Mouse (Mus musculus) heart, embryonic 16.5 days (tissue): ENCODE results near the gene Kif2c. TPM values are rescaled to one million over a fixed set of nuclear protein-coding genes. Genes with fewer than 3 reads are reported as not detected.

Experiments
- ATAC-seq: fragments of 200-750 bp; cut with Nextera tagmentation; replicated peaks from 2 replicates; pipeline ENCODE4 v1.8.0; 2017; ENCODE audit warnings: moderate number of reproducible peaks; ENCODE audit not compliant: insufficient read depth, low FRiP score; ENCODE audit errors: extremely low read depth
- H3K27ac ChIP-seq: fragments of 300-500 bp; sonication (generic); 2 replicates; pipeline ENCODE4 v1.5.1; 2014; ENCODE audit warnings: mild to moderate bottlenecking, low read length, control low read depth, moderate library complexity
- H3K27me3 ChIP-seq: fragments of 300-500 bp; sonication (generic); 2 replicates; pipeline ENCODE4 v1.6.1; 2014; ENCODE audit warnings: low read length, mixed read lengths; ENCODE audit not compliant: control insufficient read depth, insufficient read depth
- H3K36me3 ChIP-seq: fragments of 300-500 bp; sonication (generic); 2 replicates; pipeline ENCODE4 v1.6.1; 2014; ENCODE audit not compliant: control insufficient read depth, insufficient read depth
- H3K4me1 ChIP-seq: fragments of 300-500 bp; sonication (generic); 2 replicates; pipeline ENCODE4 v1.6.1; 2014; ENCODE audit warnings: low read length, mixed read lengths; ENCODE audit not compliant: control insufficient read depth, insufficient read depth
- H3K4me2 ChIP-seq: fragments of 300-500 bp; sonication (generic); 2 replicates; pipeline ENCODE4 v1.6.1; 2014; ENCODE audit warnings: low read depth, mild to moderate bottlenecking, control low read depth, low read length
- H3K4me3 ChIP-seq: fragments of 300-500 bp; sonication (generic); 2 replicates; pipeline ENCODE4 v1.5.1; 2014; ENCODE audit warnings: mild to moderate bottlenecking, control low read depth, low read length
- H3K9ac ChIP-seq: fragments of 300-500 bp; sonication (generic); 2 replicates; pipeline ENCODE4 v1.6.1; 2014; ENCODE audit warnings: low read length, control low read depth
- H3K9me3 ChIP-seq: fragments of 300-500 bp; sonication (generic); replicated peaks from 2 replicates; pipeline ENCODE4 v1.6.1; 2016; ENCODE audit warnings: low read length; ENCODE audit not compliant: control insufficient read depth
- WGBS: fragments of 180-500 bp; shearing (Covaris S2); extraction: QIAGEN DNeasy Blood & Tissue Kit; methylation state at CpG from one replicate; pipeline ENCODE4 v1.1.7; 2014; 5-methylcytosine and 5-hydroxymethylcytosine counted together
- polyA plus RNA-seq: library from polyadenylated mRNA; unstranded; fragments of >200 nt; fragmentation: Nextera tagmentation; extraction: Ambion mirVana; gene quantifications from 2 replicates; pipeline ENCODE4 v1.2.1, GENCODE M21; 2015

Kif2c gene
- polyA plus RNA-seq, 1 experiment from 2014 or later, result 36.5 TPM

DNA sequence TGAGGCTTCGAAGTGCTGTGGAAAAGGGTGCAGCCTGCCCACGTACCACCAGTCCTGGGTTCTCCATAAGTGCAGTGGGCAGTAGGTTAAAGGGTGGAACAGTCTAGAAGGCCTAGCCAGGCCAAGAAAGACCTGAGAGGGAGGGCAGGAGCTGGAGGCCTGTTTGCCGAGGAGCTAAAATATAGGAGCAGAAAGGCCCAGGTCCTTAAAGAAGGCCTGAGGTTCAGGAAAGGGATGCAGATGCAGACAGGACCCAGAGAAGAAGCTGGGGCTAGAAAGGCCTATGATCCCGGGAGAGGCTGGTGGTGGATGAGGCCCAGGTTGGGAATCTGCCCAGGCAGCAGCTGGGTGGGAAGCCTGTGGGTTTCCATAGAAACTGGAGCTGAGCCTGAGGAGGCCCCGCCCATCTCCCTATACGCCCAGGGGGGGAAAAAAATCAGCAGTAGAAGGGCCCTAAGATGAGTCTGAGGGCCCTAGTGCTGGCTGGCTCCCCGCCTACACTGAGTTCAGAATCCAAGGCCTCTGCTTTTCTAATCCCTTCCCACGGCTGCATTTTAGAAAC is 57.0 kb downstream of the Kif2c start, which contains the start of gene Btbd19:
Gene Btbd19, minus strand, starts transcription at position 378 of the 562 bp plus-strand sequence.
- Histone ChIP-seq H3K9me3 (no peaks in the 10 kb centered on the region), H3K36me3 (peaks cover 4% of the 10 kb centered on the region; the same call in 1 of the 2 replicates), H3K27me3 (no peaks in the 10 kb centered on the region; the same call in 1 of the 2 replicates), H3K27ac (peak within 1 kb of the TSS; percentile 94), H3K4me1 (peaks cover 21% of the 10 kb centered on the region), H3K4me2 (peak within 1 kb of the TSS; percentile 40), H3K9ac (peak within 1 kb of the TSS; percentile 62), H3K4me3 (peak within 1 kb of the TSS; percentile 4; the same call in 1 of the 2 replicates)
- peak; percentile 26; the same call in 1 of the 2 replicates for ATAC-seq
- 43% methylated on average over 8 of the region's 8 CpGs for WGBS

GRCm38 (mm10) chr4:117124518-117125347 is 57.7 kb downstream of the Kif2c start:
- Histone ChIP-seq H3K27ac (peak overlapping the region; percentile 94), H3K4me1 (peaks cover 25% of the 10 kb centered on the region), H3K27me3 (no peaks in the 10 kb centered on the region; the same call in 1 of the 2 replicates), H3K36me3 (peaks cover 4% of the 10 kb centered on the region; the same call in 1 of the 2 replicates), H3K9me3 (no peaks in the 10 kb centered on the region), H3K4me3 (peak overlapping the region; percentile 4; the same call in 1 of the 2 replicates), H3K4me2 (peak overlapping the region; percentile 40), H3K9ac (peak overlapping the region; percentile 62)
- WGBS, result 43% methylated on average over 14 of the region's 14 CpGs
- no peak for ATAC-seq

DNA sequence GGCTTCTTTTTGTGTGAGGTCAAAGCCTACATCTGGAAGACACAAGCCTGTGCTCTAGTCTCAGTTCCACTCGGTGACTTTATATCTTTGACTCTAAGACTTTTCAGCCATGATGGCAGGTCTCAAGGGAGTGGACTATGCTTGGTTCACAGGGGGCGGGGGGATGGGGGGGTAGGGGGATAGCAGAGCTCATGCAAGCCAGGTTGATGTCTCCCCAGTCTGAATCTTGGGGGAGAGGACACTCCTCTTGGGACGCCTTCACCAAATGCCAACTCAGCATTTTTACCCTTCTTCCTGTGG is 58.3 kb downstream of the Kif2c start:
- Histone ChIP-seq H3K4me1 (peaks cover 26% of the 10 kb centered on the region), H3K36me3 (peaks cover 4% of the 10 kb centered on the region; the same call in 1 of the 2 replicates), H3K9ac (no peak overlapping the region), H3K9me3 (no peaks in the 10 kb centered on the region), H3K27me3 (no peaks in the 10 kb centered on the region), H3K4me2 (no peak overlapping the region), H3K27ac (no peak overlapping the region), H3K4me3 (no peak overlapping the region)
- ATAC-seq, result no peak
- 64% methylated on average over 3 of the region's 3 CpGs for WGBS

DNA sequence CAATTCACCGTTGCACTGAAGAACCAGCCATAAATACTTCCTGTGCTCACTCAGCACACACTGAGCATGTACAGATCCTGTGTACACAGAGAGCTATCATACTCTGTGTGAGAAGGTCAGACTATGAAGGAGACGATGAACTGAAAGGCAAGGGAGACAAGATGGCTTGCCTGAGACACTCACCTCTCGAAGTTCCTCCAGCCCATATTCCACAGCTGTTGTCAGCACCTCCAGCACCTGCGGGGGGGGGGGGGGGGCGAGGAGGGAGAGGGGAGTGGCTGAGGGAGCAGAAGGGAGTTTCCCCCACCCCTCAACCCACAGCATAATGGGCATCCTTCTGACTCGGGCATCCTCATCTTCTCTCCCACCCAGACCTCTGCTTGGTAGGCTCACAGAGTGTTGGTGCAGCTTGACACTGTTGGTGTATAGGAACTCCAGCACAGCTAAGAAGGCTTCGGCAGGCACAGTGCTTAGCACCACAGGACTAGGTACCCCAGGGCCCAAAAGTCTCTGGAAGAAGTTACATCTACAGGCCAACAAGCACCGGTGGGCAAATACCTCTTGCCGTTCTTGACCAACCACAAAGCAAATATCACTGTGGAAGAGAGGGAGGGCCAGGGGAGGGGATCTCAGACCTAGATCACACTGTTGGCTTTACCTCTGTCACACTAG is 58.8 kb downstream of the Kif2c start:
- Histone ChIP-seq H3K27me3 (no peaks in the 10 kb centered on the region), H3K9me3 (no peaks in the 10 kb centered on the region), H3K4me3 (no peak overlapping the region), H3K4me1 (peaks cover 26% of the 10 kb centered on the region), H3K36me3 (peaks cover 4% of the 10 kb centered on the region; the same call in 1 of the 2 replicates), H3K4me2 (no peak overlapping the region), H3K27ac (no peak overlapping the region), H3K9ac (no peak overlapping the region)
- ATAC-seq, result no peak
- 74% methylated on average over 7 of the region's 9 CpGs for WGBS

DNA sequence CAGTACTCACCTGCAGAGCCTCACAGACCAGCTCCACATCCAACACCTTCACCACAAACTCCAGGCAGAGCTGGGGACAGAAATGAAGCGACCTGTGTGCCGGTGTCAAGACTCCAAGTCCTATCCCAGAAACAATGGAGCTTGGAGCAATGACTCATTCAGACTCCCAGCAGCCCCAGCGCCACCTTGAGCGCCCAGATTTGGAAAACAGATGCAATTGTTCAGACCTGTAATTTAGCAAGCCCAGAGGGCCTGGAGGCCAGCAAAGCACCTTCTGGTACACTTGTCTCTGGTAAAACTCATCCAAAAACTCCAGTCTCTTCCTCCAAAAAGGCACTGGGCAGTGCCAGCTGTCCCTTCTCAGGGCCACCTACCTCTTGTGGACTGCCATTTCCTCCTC is 60.2 kb downstream of the Kif2c start:
- H3K4me2 ChIP-seq, result no peak overlapping the region

GRCm38 (mm10) chr4:117120445-117121414 is 61.7 kb downstream of the Kif2c start:
- H3K9me3 ChIP-seq, result no peaks in the 10 kb centered on the region
- ATAC-seq, result peak; percentile 92
- H3K9ac ChIP-seq, result peak overlapping the region; percentile 70
- peak overlapping the region; percentile 92 for H3K4me2 ChIP-seq
- peak overlapping the region; percentile 62 for H3K4me3 ChIP-seq
- no peaks in the 10 kb centered on the region for H3K36me3 ChIP-seq
- H3K4me1 ChIP-seq, result peaks cover 21% of the 10 kb centered on the region
- WGBS, result under 1% methylated on average over 69 of the region's 69 CpGs
- H3K27me3 ChIP-seq, result no peaks in the 10 kb centered on the region
- peak overlapping the region; percentile 92 for H3K27ac ChIP-seq

More for the DNA sequence above, 60.2 kb downstream of the Kif2c start:
- WGBS, result 83% methylated on average over 4 of the region's 4 CpGs
- Histone ChIP-seq H3K4me3 (no peak overlapping the region), H3K27me3 (no peaks in the 10 kb centered on the region), H3K36me3 (no peaks in the 10 kb centered on the region), H3K9ac (no peak overlapping the region), H3K27ac (no peak overlapping the region), H3K4me1 (peaks cover 26% of the 10 kb centered on the region), H3K9me3 (no peaks in the 10 kb centered on the region)
- no peak for ATAC-seq

DNA sequence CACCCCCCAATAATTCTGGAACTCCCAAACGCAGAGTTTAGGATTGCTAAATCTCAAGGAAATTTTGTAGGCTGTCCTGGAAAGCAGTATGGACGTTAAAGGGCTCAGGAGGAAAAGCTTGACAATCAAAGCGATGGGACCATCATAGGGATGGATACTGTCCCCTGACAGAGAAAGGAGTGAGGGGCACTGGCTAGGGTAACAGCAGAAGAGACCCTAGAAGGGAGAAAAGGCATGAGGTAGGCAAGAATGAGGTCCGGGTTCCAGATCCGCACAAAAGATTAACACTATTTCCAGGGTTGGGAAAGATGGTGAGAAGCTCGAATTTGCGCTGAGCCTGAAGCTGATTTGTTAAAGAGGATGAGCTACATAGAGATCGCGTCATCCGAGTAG is 62.4 kb downstream of the Kif2c start:
- Histone ChIP-seq H3K4me2 (peak overlapping the region; percentile 92), H3K27ac (peak overlapping the region; percentile 92), H3K36me3 (no peaks in the 10 kb centered on the region), H3K4me1 (peaks cover 14% of the 10 kb centered on the region), H3K4me3 (peak overlapping the region; percentile 62), H3K9ac (peak overlapping the region; percentile 70), H3K27me3 (no peaks in the 10 kb centered on the region), H3K9me3 (no peaks in the 10 kb centered on the region)
- ATAC-seq, result no peak
- 4% methylated on average over 10 of the region's 10 CpGs for WGBS

GRCm38 (mm10) chr4:117119636-117120035 is 62.8 kb downstream of the Kif2c start:
- H3K9ac ChIP-seq, result peak overlapping the region; percentile 70
- H3K27ac ChIP-seq, result peak overlapping the region; percentile 92
- H3K27me3 ChIP-seq, result no peaks in the 10 kb centered on the region
- ATAC-seq, result no peak
- peak overlapping the region; percentile 62 for H3K4me3 ChIP-seq
- H3K4me2 ChIP-seq, result peak overlapping the region; percentile 92
- WGBS, result 72% methylated on average over 5 of the region's 5 CpGs
- peaks cover 10% of the 10 kb centered on the region for H3K4me1 ChIP-seq
- H3K36me3 ChIP-seq, result no peaks in the 10 kb centered on the region
- H3K9me3 ChIP-seq, result no peaks in the 10 kb centered on the region
